ENCODE assay signal across 15 mouse cellular contexts in genomic region chr7:16761630-16762029, GRCm38 (mm10). TPM values are rescaled to one million over a fixed set of nuclear protein-coding genes. Genes with fewer than 3 reads are reported as not detected.
DNase-seq lines count a peak whose midpoint lies in the region; ATAC-seq and TF ChIP-seq lines count a peak whose summit lies in the region.
"Had no signal": no experiment of that assay in that cellular context is flagged by ENCODE, and none has a peak within 500 bp of the region (broad histone marks: within the 10 kb centered on the region; RNA-seq: fewer than 3 reads in every experiment).

No protein-coding gene starts in this region.

- H3K27ac ChIP-seq in kidney, embryonic 15.5 days: peak overlapping the region; percentile 54; the same call in 1 of the 2 replicates
- no peak overlapping the region for H3K27ac ChIP-seq in ES-E14 (ENCODE audit: insufficient read depth, low read depth, low read length, poor library complexity, severe bottlenecking)
- H3K27ac ChIP-seq in limb, embryonic 13.5 days: peak overlapping the region; percentile 69; the same call in 1 of the 2 replicates
- no peak overlapping the region for H3K27ac ChIP-seq in thymus, adult 2 months (ENCODE audit: control insufficient read depth, insufficient read depth, low read length)
- H3K27ac ChIP-seq: hindbrain, embryonic 14.5 days; liver, embryonic 13.5 days had no signal

- no peaks in the 10 kb centered on the region for H3K27me3 ChIP-seq in kidney, embryonic 15.5 days
- no peaks in the 10 kb centered on the region for H3K27me3 ChIP-seq in limb, embryonic 13.5 days
- no peaks in the 10 kb centered on the region for H3K27me3 ChIP-seq in thymus, adult 2 months (ENCODE audit: control insufficient read depth, insufficient read depth, low read length)

- H3K9ac ChIP-seq in kidney, embryonic 15.5 days: no peak overlapping the region
- H3K9ac ChIP-seq in ES-E14 (ENCODE audit: insufficient read depth, low read depth, low read length, poor library complexity, severe bottlenecking): peak overlapping the region; percentile 38; the same call in 1 of the 2 replicates
- no peak overlapping the region for H3K9ac ChIP-seq in limb, embryonic 13.5 days
- H3K9ac ChIP-seq: hindbrain, embryonic 14.5 days; liver, embryonic 13.5 days had no signal

- H3K4me1 ChIP-seq in kidney, embryonic 15.5 days: peaks cover 26% of the 10 kb centered on the region
- H3K4me1 ChIP-seq in ES-E14 (ENCODE audit: control insufficient read depth in 2 of 2, insufficient read depth in 2 of 2, low read length in 2 of 2, poor library complexity in 1 of 2): peaks cover 2 to 10% of the 10 kb centered on the region in 2 experiments; a peak in 3 of 4 replicates
- peaks cover 22% of the 10 kb centered on the region for H3K4me1 ChIP-seq in limb, embryonic 13.5 days
- peaks cover 37% of the 10 kb centered on the region for H3K4me1 ChIP-seq in thymus, adult 2 months (replicated peaks; ENCODE audit: control insufficient read depth, insufficient read depth, low read length)
- H3K4me1 ChIP-seq: liver, embryonic 13.5 days had no signal

- no peak for TF ChIP-seq POLR2A in thymus, adult 2 months (IDR thresholded peaks at IDR 0.05; ENCODE audit: control insufficient read depth, extremely low read depth, insufficient read depth, low read length, poor library complexity)

- in situ Hi-C loops in ES-E14 (cut with MboI; ENCODE audit: low sequenced_read_pairs in 2 of 2, unreplicated experiment in 2 of 2): no loop called here

- WGBS in kidney, embryonic 15.5 days: 51% methylated on average over 5 of the region's 5 CpGs
- WGBS in limb, embryonic 13.5 days: 19% methylated on average over 5 of the region's 5 CpGs
- 64% methylated on average over 5 of the region's 5 CpGs for WGBS in thymus, adult 2 months

- ATAC-seq in kidney, embryonic 15.5 days (replicated peaks; ENCODE audit: low FRiP score): no peak
- ATAC-seq in limb, embryonic 13.5 days (ENCODE audit: low FRiP score, low read depth): no peak

- H3K9me3 ChIP-seq in kidney, embryonic 15.5 days (replicated peaks): no peaks in the 10 kb centered on the region
- H3K9me3 ChIP-seq in ES-E14 (ENCODE audit: control insufficient read depth, insufficient read depth, low read depth, low read length): no peaks in the 10 kb centered on the region
- H3K9me3 ChIP-seq in limb, embryonic 13.5 days: no peaks in the 10 kb centered on the region
- H3K9me3 ChIP-seq: liver, embryonic 13.5 days had no signal

- no peak overlapping the region for H3K4me2 ChIP-seq in kidney, embryonic 15.5 days
- H3K4me2 ChIP-seq in limb, embryonic 13.5 days (replicated peaks): 0 out of 2 replicates have a peak overlapping the region, but pooled peaks have one; percentile 19
- H3K4me2 ChIP-seq: hindbrain, embryonic 14.5 days; liver, embryonic 13.5 days; midbrain, embryonic 11.5 days had no signal

- peak; percentile 26 for DNase-seq in adrenal gland, postnatal 14 days
- DNase-seq in adrenal gland, postnatal 4 days (ENCODE audit: low spot score in 2 of 2): no peak
- no peak for DNase-seq in kidney, postnatal 25 days
- no peak for DNase-seq in ES-E14 (ENCODE audit: low read depth, low spot score)
- no peak for DNase-seq in cerebellum, adult 11-12 months
- DNase-seq in thymus, adult 2 months: no peak
- DNase-seq: liver, embryonic 13.5 days had no signal

- no peak for TF ChIP-seq CTCF in thymus, adult 2 months (IDR thresholded peaks at IDR 0.05; ENCODE audit: borderline replicate concordance, control insufficient read depth, extremely low read depth, insufficient read depth, low read length, poor library complexity)

- no peaks in the 10 kb centered on the region for H3K36me3 ChIP-seq in kidney, embryonic 15.5 days
- H3K36me3 ChIP-seq in ES-E14 (ENCODE audit: control insufficient read depth, insufficient read depth, low read length, poor library complexity, severe bottlenecking): no peaks in the 10 kb centered on the region
- no peaks in the 10 kb centered on the region for H3K36me3 ChIP-seq in limb, embryonic 13.5 days
- no peaks in the 10 kb centered on the region for H3K36me3 ChIP-seq in thymus, adult 2 months (ENCODE audit: control insufficient read depth, insufficient read depth, low read length)
- H3K36me3 ChIP-seq: liver, embryonic 13.5 days had no signal

- no peak overlapping the region for H3K4me3 ChIP-seq in kidney, embryonic 15.5 days (replicated peaks)
- no peak overlapping the region for H3K4me3 ChIP-seq in ES-E14 (ENCODE audit: insufficient read depth in 1 of 2, low read depth in 1 of 2, low read length in 2 of 2, poor library complexity in 1 of 2, severe bottlenecking in 1 of 2)
- H3K4me3 ChIP-seq in limb, embryonic 13.5 days: no peak overlapping the region
- no peak overlapping the region for H3K4me3 ChIP-seq in thymus, adult 2 months (ENCODE audit: control insufficient read depth, insufficient read depth, low read length)
- H3K4me3 ChIP-seq: erythroblast, embryonic 14.5 days; liver, embryonic 13.5 days had no signal

TF ChIP-seq in ES-E14, 5 proteins besides CTCF, POLR2A, EP300 and RAD21:
- TF ChIP-seq ZNF384 (IDR thresholded peaks at IDR 0.05; ENCODE audit: low read depth, low read length): no peak
- no peak for TF ChIP-seq MAFK (IDR thresholded peaks at IDR 0.05; ENCODE audit: insufficient read depth, low read depth, low read length)
- no peak for TF ChIP-seq HCFC1 (IDR thresholded peaks at IDR 0.05; ENCODE audit: borderline replicate concordance, insufficient read depth, low read length)
- no peak for TF ChIP-seq ZC3H11A (IDR thresholded peaks at IDR 0.05; ENCODE audit: borderline replicate concordance, low read depth, low read length)
- TF ChIP-seq CHD2 (IDR thresholded peaks at IDR 0.05; ENCODE audit: low read depth, low read length): no peak

RNA-seq across cellular contexts. Expression of gene Slc1a5, which starts 19.5 kb away (rescaled TPM):
- 120 and 160 TPM in 2 replicates for total RNA-seq in adrenal gland, postnatal 14 days (2021)
- 10 to 100 TPM; 60.8 to 61.0 TPM for total RNA-seq in adrenal gland, postnatal 4 days (2021)
- 46.9 and 48.6 TPM in 2 replicates for polyA plus RNA-seq in kidney, embryonic 15.5 days (2015; fragmentation: Nextera tagmentation; extraction: Ambion mirVana)
- total RNA-seq in ES-E14 (2012; rRNA removed): 72.0 and 156 TPM in 2 replicates
- 33.1 and 35.5 TPM in 2 replicates for polyA plus RNA-seq in limb, embryonic 13.5 days (2015; fragmentation: Nextera tagmentation; extraction: Ambion mirVana)
- 254 and 310 TPM in 2 replicates for polyA plus RNA-seq in thymus, adult 2 months (2012; rRNA removed)

RNA-seq across cellular contexts. Expression of gene Ap2s1, which starts 23.4 kb away (rescaled TPM):
- 130 and 147 TPM in 2 replicates for total RNA-seq in adrenal gland, postnatal 14 days (2021)
- total RNA-seq in adrenal gland, postnatal 4 days (2021): 100 to 1,000 TPM; 169 to 179 TPM
- 255 and 262 TPM in 2 replicates for polyA plus RNA-seq in kidney, embryonic 15.5 days (2015; fragmentation: Nextera tagmentation; extraction: Ambion mirVana)
- total RNA-seq in ES-E14 (2012; rRNA removed): 188 and 227 TPM in 2 replicates
- polyA plus RNA-seq in limb, embryonic 13.5 days (2015; fragmentation: Nextera tagmentation; extraction: Ambion mirVana): 243 and 265 TPM in 2 replicates
- 418 and 426 TPM in 2 replicates for polyA plus RNA-seq in thymus, adult 2 months (2012; rRNA removed)

RNA-seq across cellular contexts. Expression of gene Ceacam9, which starts 39.9 kb away (rescaled TPM):
- total RNA-seq in adrenal gland, postnatal 14 days (2021): not detected in 2 replicates
- total RNA-seq in adrenal gland, postnatal 4 days (2021): not detected
- polyA plus RNA-seq in kidney, embryonic 15.5 days (2015; fragmentation: Nextera tagmentation; extraction: Ambion mirVana): not detected in 2 replicates
- 0.22 TPM in 1 of 2 replicates, not detected in the other for total RNA-seq in ES-E14 (2012; rRNA removed)
- polyA plus RNA-seq in limb, embryonic 13.5 days (2015; fragmentation: Nextera tagmentation; extraction: Ambion mirVana): not detected in 2 replicates
- polyA plus RNA-seq in thymus, adult 2 months (2012; rRNA removed): 0.07 TPM in 1 of 2 replicates, not detected in the other
- total RNA-seq: common myeloid progenitor, adult 5-6 weeks; layer of hippocampus, postnatal 14 days; MEL had no signal
- polyA plus RNA-seq: erythroblast, embryonic 14.5 days; hindbrain, embryonic 14.5 days; liver, embryonic 13.5 days; midbrain, embryonic 11.5 days had no signal

RNA-seq across cellular contexts. Expression of gene Strn4, which starts 54.1 kb away (rescaled TPM):
- total RNA-seq in adrenal gland, postnatal 14 days (2021): 71.1 and 71.7 TPM in 2 replicates
- total RNA-seq in adrenal gland, postnatal 4 days (2021): 100 to 1,000 TPM in 1 of 2 experiments, 10 to 100 TPM in 1; 96.9 to 106 TPM
- 91.5 and 99.8 TPM in 2 replicates for polyA plus RNA-seq in kidney, embryonic 15.5 days (2015; fragmentation: Nextera tagmentation; extraction: Ambion mirVana)
- total RNA-seq in ES-E14 (2012; rRNA removed): 76.0 and 105 TPM in 2 replicates
- polyA plus RNA-seq in limb, embryonic 13.5 days (2015; fragmentation: Nextera tagmentation; extraction: Ambion mirVana): 117 and 124 TPM in 2 replicates
- polyA plus RNA-seq in thymus, adult 2 months (2012; rRNA removed): 307 and 318 TPM in 2 replicates

RNA-seq across cellular contexts. Expression of gene Fkrp, which starts 54.9 kb away (rescaled TPM):
- 23.8 and 25.1 TPM in 2 replicates for total RNA-seq in adrenal gland, postnatal 14 days (2021)
- 10 to 100 TPM; 26.3 to 29.0 TPM for total RNA-seq in adrenal gland, postnatal 4 days (2021)
- 32.0 and 34.1 TPM in 2 replicates for polyA plus RNA-seq in kidney, embryonic 15.5 days (2015; fragmentation: Nextera tagmentation; extraction: Ambion mirVana)
- total RNA-seq in ES-E14 (2012; rRNA removed): 12.8 and 18.5 TPM in 2 replicates
- polyA plus RNA-seq in limb, embryonic 13.5 days (2015; fragmentation: Nextera tagmentation; extraction: Ambion mirVana): 32.4 and 33.3 TPM in 2 replicates
- 48.7 and 51.5 TPM in 2 replicates for polyA plus RNA-seq in thymus, adult 2 months (2012; rRNA removed)

Comparison
In these comparisons a context has a peak if more than half of its experiments do, and no peak if none do; other contexts are left out.
1. H3K27ac ChIP-seq: peak in kidney, embryonic 15.5 days (single experiment) and limb, embryonic 13.5 days (single experiment); none in ES-E14 (single experiment) and thymus, adult 2 months (single experiment).